Mouse (Mus musculus): ENCODE measurements around the gene Tbx5. TPM values are rescaled to one million over a fixed set of nuclear protein-coding genes. Genes with fewer than 3 reads are reported as not detected.

Tbx5 gene
- polyA plus RNA-seq, 1 experiment, result 0.06 TPM

DNA sequence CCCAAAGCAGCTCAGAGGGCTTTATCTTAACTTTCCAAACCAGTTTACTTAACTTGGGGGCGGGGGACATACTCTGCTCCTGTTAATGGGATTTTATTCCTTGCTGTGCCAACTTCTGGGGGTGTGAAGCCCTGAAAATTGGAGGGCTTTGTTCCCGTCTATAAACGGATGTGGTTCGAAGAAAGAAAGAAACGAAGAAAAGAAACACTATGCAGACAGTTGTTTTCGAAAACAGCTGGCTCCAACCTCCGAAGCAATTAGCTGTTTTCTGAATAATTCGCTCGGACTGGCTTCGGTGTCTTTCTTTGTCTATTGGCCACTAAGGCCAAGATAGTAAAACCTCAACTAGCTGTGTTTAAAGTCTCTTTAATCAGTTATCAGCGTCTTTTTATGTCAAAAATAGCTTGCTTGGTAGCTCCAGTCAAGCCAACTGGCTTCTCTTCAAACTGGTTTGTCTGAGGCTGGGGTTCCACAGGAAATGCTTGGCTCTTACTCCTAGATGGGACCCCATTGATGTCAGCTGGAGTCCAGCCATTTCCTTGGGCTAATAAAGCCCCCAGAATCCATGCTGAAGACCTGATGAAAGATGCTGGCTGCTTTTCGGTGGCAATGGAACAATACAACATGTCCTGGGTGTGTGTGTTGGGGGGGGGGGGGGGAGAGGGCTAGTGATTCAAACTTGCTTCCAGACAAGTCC lies 21.3 kb upstream of the Tbx5 start:
- TF ChIP-seq POLR2A (IDR thresholded peaks at IDR 0.05; ENCODE audit: low read depth, low read length) (no peak), CTCF (conservative IDR thresholded peaks at IDR 0.05; ENCODE audit: insufficient read depth, insufficient read length, low read depth, low read length) (no peak)
- Histone ChIP-seq H3K27me3 (replicated peaks; ENCODE audit: control insufficient read depth, insufficient read depth, low read length) (0 out of 2 replicates have a peak, but pooled peaks cover under 1% of the 10 kb centered on the region), H3K4me3 (ENCODE audit: insufficient read depth, low read depth, low read length) (no peak overlapping the region), H3K27ac (ENCODE audit: insufficient read depth, low read depth, low read length) (no peak overlapping the region), H3K36me3 (ENCODE audit: control insufficient read depth, insufficient read depth, low read length) (no peaks in the 10 kb centered on the region), H3K4me1 (ENCODE audit: control insufficient read depth, insufficient read depth, low read length) (no peaks in the 10 kb centered on the region)
- WGBS, result 57% methylated on average over 12 of the region's 12 CpGs
- DNase-seq, result no peak

DNA sequence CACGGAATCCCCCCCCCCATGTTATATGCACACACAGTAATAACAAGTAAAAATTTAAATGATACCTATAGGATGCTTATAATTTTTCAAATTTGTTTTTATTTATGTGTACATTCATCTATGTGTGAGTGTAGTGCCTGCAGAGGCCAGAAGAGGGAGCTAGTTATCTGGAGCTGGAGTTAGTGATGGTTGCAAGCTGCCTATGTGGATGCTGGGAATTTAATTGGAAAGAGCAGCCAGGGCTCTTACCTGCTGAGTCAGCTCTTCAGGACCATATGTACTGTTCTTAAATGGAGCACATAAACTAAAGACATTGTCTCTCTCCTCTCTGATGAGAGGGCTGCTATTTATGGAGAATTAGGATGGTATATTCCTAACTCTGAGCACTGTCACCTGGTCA lies 17.2 kb upstream of the Tbx5 start:
- no peaks in the 10 kb centered on the region for H3K4me1 ChIP-seq (ENCODE audit: control insufficient read depth, insufficient read depth, low read length)
- H3K36me3 ChIP-seq (ENCODE audit: control insufficient read depth, insufficient read depth, low read length), result no peaks in the 10 kb centered on the region
- no peak overlapping the region for H3K27ac ChIP-seq (ENCODE audit: insufficient read depth, low read depth, low read length)
- H3K27me3 ChIP-seq (replicated peaks; ENCODE audit: control insufficient read depth, insufficient read depth, low read length), result no peaks in the 10 kb centered on the region; the same call in 1 of the 2 replicates
- WGBS, result 54% methylated on average over 1 of the region's 1 CpGs
- TF ChIP-seq POLR2A (IDR thresholded peaks at IDR 0.05; ENCODE audit: low read depth, low read length) (no peak), CTCF (conservative IDR thresholded peaks at IDR 0.05; ENCODE audit: insufficient read depth, insufficient read length, low read depth, low read length) (0 out of 2 replicates have a peak, but pooled peaks have one; percentile 5)
- DNase-seq, result no peak
- no peak overlapping the region for H3K4me3 ChIP-seq (ENCODE audit: insufficient read depth, low read depth, low read length)

DNA sequence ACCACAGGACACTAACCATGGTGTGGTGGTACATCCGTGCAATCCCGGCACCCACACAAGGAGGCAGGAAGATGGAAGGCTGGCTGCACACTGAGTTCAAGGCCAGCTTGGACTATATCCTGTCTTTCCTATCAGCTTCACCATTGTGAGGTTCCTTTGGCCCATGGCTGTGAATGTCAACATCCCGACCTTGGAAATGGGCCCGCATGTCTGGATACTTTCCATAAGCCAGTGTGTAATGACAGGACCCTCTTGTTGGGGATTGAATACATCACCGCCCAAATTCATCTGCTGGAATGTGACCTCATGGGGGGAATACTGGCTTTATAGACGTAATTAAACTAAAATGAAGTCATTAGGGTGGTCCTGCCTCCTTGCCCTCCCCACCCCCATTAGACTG lies 12.0 kb upstream of the Tbx5 start:
- TF ChIP-seq CTCF (conservative IDR thresholded peaks at IDR 0.05; ENCODE audit: insufficient read depth, insufficient read length, low read depth, low read length) (no peak), POLR2A (IDR thresholded peaks at IDR 0.05; ENCODE audit: low read depth, low read length) (no peak)
- Histone ChIP-seq H3K4me1 (ENCODE audit: control insufficient read depth, insufficient read depth, low read length) (no peaks in the 10 kb centered on the region), H3K27ac (ENCODE audit: insufficient read depth, low read depth, low read length) (no peak overlapping the region), H3K36me3 (ENCODE audit: control insufficient read depth, insufficient read depth, low read length) (no peaks in the 10 kb centered on the region), H3K27me3 (replicated peaks; ENCODE audit: control insufficient read depth, insufficient read depth, low read length) (no peaks in the 10 kb centered on the region; the same call in 1 of the 2 replicates), H3K4me3 (ENCODE audit: insufficient read depth, low read depth, low read length) (no peak overlapping the region)
- 82% methylated on average over 6 of the region's 6 CpGs for WGBS
- no peak for DNase-seq

DNA sequence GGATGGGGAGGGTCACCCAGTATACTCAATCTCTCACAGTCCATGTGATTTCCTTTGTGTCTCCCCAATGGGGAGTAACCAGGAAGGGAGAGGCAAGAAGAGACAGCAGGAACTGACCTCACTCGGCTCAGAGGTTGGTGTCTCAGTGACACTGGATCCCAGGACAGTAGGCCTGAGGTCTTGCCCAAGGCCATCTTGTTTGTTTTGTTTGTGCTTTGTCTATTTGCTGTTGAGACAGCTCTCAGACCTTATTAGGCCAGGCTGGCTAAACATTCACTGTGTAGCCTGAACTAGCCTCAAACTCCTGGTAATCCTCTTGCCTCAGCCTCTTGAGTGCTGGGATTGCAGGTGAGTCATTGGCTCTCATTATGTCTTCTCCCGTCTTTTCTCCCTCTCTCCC lies 11.0 kb upstream of the Tbx5 start:
- no peak overlapping the region for H3K4me3 ChIP-seq (ENCODE audit: insufficient read depth, low read depth, low read length)
- TF ChIP-seq POLR2A (IDR thresholded peaks at IDR 0.05; ENCODE audit: low read depth, low read length) (no peak), CTCF (conservative IDR thresholded peaks at IDR 0.05; ENCODE audit: insufficient read depth, insufficient read length, low read depth, low read length) (no peak)
- DNase-seq, result no peak
- H3K27ac ChIP-seq (ENCODE audit: insufficient read depth, low read depth, low read length), result no peak overlapping the region
- 37% methylated on average over 2 of the region's 2 CpGs for WGBS
- no peaks in the 10 kb centered on the region for H3K4me1 ChIP-seq (ENCODE audit: control insufficient read depth, insufficient read depth, low read length)
- no peaks in the 10 kb centered on the region; the same call in 1 of the 2 replicates for H3K27me3 ChIP-seq (replicated peaks; ENCODE audit: control insufficient read depth, insufficient read depth, low read length)
- no peaks in the 10 kb centered on the region for H3K36me3 ChIP-seq (ENCODE audit: control insufficient read depth, insufficient read depth, low read length)

DNA sequence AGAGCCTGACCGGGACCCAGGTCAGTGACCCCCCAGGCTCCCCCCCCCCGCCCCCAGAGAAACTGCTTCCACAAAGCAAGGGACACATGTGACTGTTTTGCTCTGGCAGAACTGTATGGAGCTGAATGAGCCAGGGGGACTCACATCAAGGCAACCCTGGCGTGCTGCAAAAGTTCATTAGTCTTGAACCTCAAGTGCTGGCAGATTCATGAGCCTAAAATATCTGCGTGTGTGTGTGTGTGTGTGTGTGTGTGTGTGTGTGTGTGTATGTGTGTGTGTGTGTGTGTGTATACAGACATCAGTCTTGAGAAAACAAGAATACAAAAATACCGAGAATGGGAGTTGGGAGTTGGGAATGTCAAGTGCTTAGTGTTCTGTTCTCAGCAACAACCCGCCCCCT lies 5.1 kb upstream of the Tbx5 start:
- no peak for TF ChIP-seq POLR2A (IDR thresholded peaks at IDR 0.05; ENCODE audit: low read depth, low read length)
- no peaks in the 10 kb centered on the region for H3K4me1 ChIP-seq (ENCODE audit: control insufficient read depth, insufficient read depth, low read length)
- H3K4me3 ChIP-seq (ENCODE audit: insufficient read depth, low read depth, low read length), result no peak overlapping the region
- no peak for DNase-seq
- no peaks in the 10 kb centered on the region for H3K27me3 ChIP-seq (replicated peaks; ENCODE audit: control insufficient read depth, insufficient read depth, low read length)
- H3K27ac ChIP-seq (ENCODE audit: insufficient read depth, low read depth, low read length), result no peak overlapping the region
- 55% methylated on average over 6 of the region's 6 CpGs for WGBS
- no peaks in the 10 kb centered on the region for H3K36me3 ChIP-seq (ENCODE audit: control insufficient read depth, insufficient read depth, low read length)

DNA sequence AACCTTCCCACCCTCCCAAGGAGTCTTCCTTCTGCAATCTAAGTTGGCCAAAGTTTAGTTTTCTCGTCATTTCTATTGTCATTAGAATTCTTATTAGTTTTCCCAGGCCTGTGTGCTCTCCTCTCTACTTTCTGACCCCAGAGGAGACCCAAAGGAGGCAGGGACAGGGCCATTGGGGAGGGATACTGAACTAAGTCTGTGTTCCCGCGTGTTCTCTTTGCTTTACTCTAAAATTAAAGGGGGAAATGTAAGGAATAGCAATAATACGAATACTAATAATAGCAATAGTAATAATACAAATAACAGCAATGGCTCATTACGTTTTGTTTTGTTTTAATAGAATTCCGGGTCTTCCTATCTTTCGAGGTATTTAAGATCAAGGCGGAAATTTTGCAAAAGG lies 1.9 kb upstream of the Tbx5 start:
- no peak overlapping the region for H3K27ac ChIP-seq (ENCODE audit: insufficient read depth, low read depth, low read length)
- no peak for DNase-seq
- WGBS, result 12% methylated on average over 8 of the region's 8 CpGs
- no peaks in the 10 kb centered on the region for H3K4me1 ChIP-seq (ENCODE audit: control insufficient read depth, insufficient read depth, low read length)
- TF ChIP-seq CTCF (conservative IDR thresholded peaks at IDR 0.05; ENCODE audit: insufficient read depth, insufficient read length, low read depth, low read length) (no peak), POLR2A (IDR thresholded peaks at IDR 0.05; ENCODE audit: low read depth, low read length) (no peak)
- no peaks in the 10 kb centered on the region for H3K27me3 ChIP-seq (replicated peaks; ENCODE audit: control insufficient read depth, insufficient read depth, low read length)
- H3K4me3 ChIP-seq (ENCODE audit: insufficient read depth, low read depth, low read length), result no peak overlapping the region
- no peaks in the 10 kb centered on the region for H3K36me3 ChIP-seq (ENCODE audit: control insufficient read depth, insufficient read depth, low read length)

DNA sequence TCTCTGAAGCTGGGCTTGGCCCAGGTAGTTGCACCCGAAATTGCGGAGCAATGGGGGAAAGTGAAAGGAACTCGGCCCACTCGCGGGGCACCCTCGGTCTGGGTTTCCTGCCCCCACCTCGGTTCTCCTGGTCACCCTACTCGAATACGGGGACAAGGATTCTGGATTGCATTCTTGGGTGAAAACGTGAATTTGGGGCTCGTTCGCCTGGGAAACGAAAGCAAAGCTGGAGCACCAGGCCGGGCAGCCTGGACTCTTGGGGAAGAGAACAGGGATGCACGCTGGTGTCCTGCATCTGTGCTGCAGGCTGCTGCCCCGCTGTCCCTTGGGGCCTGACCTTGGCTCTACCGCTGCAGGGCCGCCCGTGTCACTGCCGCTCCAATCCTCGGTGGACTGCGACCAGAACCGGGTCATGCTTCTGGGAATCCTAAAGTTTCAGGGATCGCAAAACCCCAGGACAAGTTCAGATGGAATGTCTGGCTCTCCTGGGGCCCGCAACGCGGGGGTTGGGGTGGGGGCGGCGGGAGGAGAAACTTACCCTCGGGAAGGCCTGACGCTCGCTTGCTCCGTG lies 1.2 kb upstream of the Tbx5 start:
- H3K4me3 ChIP-seq (ENCODE audit: insufficient read depth, low read depth, low read length), result peak overlapping the region; percentile 4; the same call in 1 of the 2 replicates
- no peak for TF ChIP-seq POLR2A (IDR thresholded peaks at IDR 0.05; ENCODE audit: low read depth, low read length)
- no peak for TF ChIP-seq CTCF (conservative IDR thresholded peaks at IDR 0.05; ENCODE audit: insufficient read depth, insufficient read length, low read depth, low read length)
- no peaks in the 10 kb centered on the region for H3K36me3 ChIP-seq (ENCODE audit: control insufficient read depth, insufficient read depth, low read length)
- WGBS, result 1% methylated on average over 33 of the region's 33 CpGs
- peak; percentile 2 for DNase-seq
- H3K27ac ChIP-seq (ENCODE audit: insufficient read depth, low read depth, low read length), result no peak overlapping the region
- H3K4me1 ChIP-seq (ENCODE audit: control insufficient read depth, insufficient read depth, low read length), result no peaks in the 10 kb centered on the region
- H3K27me3 ChIP-seq (replicated peaks; ENCODE audit: control insufficient read depth, insufficient read depth, low read length), result no peaks in the 10 kb centered on the region

All from kidney, adult 2 months (tissue).